Mouse (Mus musculus) bone marrow macrophage, adult 2 months (primary cell): ENCODE measurements around the gene Acvr2b. TPM values are rescaled to one million over a fixed set of nuclear protein-coding genes. Genes with fewer than 3 reads are reported as not detected.

Source experiments
- H3K27ac ChIP-seq: 2 replicates; pipeline ENCODE4 v1.5.1; 2012; ENCODE audit warnings: low read depth, low read length; ENCODE audit not compliant: insufficient read depth
- H3K4me1 ChIP-seq: 2 replicates; pipeline ENCODE4 v1.6.1; 2012; ENCODE audit warnings: low read length; ENCODE audit not compliant: control insufficient read depth, insufficient read depth
- H3K4me3 ChIP-seq: 2 replicates; pipeline ENCODE4 v1.5.1; 2012; ENCODE audit warnings: mild to moderate bottlenecking, low read length, moderate library complexity; ENCODE audit not compliant: insufficient read depth
- CTCF ChIP-seq: IDR thresholded peaks from 2 replicates; pipeline ENCODE4 v1.5.1; 2012; ENCODE audit warnings: low read depth, mild to moderate bottlenecking, low read length, moderate library complexity
- POLR2A ChIP-seq: IDR thresholded peaks from 2 replicates; pipeline ENCODE4 v1.6.1; 2012; ENCODE audit warnings: mild to moderate bottlenecking, low read depth, low read length, borderline replicate concordance
- polyA plus RNA-seq: library from polyadenylated mRNA; stranded (reverse); fragments of >200 nt; gene quantifications from 2 replicates; pipeline ENCODE4 v1.2.4, GENCODE M21; 2012; ENCODE audit not compliant: missing spikeins, insufficient read depth, insufficient read length

Gene Acvr2b
- polyA plus RNA-seq, 1 experiment: 5.1 TPM

DNA sequence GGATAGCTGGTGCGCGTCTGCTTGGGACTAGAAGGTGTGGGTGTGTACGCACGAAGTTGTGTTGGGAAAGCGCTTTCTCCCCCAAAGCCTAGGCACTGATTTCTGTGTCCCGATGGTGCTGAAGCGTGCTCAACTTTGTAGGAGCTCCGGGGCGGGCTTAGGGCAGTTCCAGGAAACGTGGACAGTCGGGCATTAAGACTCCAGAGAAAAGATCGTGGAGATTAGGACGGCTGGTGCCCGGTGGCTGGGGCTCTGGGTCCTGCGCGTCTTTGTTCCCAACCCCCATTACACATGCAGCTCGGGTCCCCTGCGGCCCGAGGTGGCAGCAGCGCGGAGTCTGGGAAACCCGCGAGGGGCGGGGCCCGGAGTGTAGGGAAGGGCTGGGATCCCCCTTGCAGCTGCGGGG lies 1.3 kb downstream of the Acvr2b start:
- H3K4me1 ChIP-seq: peaks cover 8% of the 10 kb centered on the region
- peak overlapping the region; percentile 91 for H3K4me3 ChIP-seq
- no peak overlapping the region for H3K27ac ChIP-seq
- TF ChIP-seq CTCF: no peak
- no peak for TF ChIP-seq POLR2A

DNA sequence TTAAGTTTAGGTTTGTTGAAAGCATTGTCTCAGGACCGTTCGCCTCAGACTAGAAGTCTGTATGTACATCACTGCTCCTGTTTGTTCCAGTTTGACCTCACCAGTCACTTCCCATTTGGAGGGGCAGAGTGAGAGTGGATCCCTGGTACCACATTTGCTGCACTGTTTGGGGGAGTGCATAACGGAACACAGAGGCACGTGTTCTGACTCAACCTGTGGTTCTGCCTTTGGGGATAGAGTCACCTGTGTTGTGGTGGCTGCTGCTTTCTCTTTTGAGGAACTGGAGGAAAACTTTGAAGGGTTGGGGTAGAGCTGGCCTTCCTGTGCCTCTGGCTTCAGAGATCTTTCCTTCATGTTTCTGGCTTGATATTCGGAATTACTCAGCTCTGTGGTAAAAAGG lies 2.2 kb downstream of the Acvr2b start:
- no peak for TF ChIP-seq CTCF
- no peak for TF ChIP-seq POLR2A
- Histone ChIP-seq H3K4me1 (peaks cover 8% of the 10 kb centered on the region), H3K27ac (no peak overlapping the region), H3K4me3 (peak overlapping the region; percentile 91; the same call in 1 of the 2 replicates)

DNA sequence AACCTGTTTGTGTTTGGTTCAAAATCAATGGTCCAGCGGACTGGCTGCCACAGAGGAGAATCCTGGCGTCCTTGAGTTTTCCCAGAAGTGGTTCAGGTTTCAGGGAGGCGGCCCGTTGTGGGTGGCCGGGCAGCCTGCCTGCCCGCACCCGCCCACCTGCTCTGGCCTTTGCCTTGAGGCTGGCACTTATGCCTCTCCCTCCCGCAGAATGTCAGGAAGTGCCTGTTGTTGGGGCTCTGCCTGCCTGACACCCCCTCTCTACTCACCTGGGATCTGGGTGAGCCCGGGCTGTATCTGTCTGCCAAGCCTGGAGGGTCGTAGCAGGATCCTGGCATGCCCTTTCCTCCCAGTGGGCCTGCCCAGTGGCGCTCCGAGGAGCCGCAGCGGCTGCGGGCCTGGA lies 6.0 kb downstream of the Acvr2b start:
- Histone ChIP-seq H3K27ac (no peak overlapping the region), H3K4me3 (no peak overlapping the region), H3K4me1 (peaks cover 5% of the 10 kb centered on the region; the same call in 1 of the 2 replicates)
- TF ChIP-seq CTCF (no peak), POLR2A (no peak)

DNA sequence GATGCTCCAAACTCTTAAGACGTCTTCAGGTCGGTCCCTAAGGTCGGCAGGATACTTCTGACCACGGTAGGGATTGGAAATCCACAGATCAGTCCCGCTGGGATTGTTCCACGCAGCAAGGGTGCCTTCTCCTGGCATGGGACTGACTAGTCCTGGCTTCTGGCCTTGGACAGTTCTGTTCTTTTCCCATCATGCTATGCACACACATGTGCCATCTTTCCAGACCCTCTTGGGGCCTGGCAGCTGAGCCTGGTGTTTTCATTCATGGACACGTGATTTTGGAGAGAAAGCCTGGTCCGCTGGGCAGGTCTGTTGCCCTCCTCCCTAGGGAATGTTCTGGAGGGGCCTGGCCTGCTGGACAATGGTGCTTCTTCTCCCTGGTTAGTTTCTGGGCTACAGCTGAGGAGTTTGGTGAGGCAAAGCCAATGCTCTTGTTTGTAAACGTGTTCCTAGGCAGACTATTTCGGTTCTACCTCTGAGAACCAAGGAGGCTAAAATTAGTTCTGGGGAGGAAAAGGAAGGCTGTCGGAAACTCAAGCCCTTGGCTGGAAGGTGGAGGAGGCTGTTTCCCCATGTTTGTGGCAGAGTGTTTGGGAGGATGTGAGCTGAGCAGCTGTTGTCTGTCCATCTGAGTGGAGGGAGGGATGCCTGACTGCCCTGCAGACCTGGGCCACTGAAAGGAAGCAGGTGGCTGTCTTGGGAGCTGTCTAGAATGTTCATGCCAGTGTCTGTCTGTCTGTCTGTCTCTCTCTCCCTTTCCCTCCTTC lies 7.2 kb downstream of the Acvr2b start:
- H3K4me1 ChIP-seq: peaks cover 2% of the 10 kb centered on the region; the same call in 1 of the 2 replicates
- TF ChIP-seq POLR2A (no peak), CTCF (no peak)
- H3K27ac ChIP-seq: no peak overlapping the region
- H3K4me3 ChIP-seq: no peak overlapping the region

DNA sequence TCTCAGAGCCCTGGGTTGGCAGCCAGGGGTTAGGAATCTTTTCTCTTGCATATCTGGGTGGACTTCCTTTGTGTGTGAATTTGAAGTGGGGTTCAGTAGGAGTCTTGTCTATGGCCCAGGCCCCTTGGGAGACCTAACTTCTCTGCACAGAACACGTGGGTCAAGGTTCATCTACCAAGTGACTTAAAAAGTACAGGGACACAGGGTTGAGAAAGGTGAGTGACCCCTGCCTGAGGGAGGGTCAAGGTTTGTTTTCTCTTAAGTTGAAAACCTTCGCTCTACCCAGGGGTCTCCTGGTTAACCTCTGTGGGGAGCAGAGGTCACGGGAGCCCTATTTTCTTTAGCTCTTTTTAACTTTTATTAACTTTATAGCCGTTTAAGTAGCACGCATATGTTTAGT lies 7.9 kb downstream of the Acvr2b start:
- TF ChIP-seq CTCF: no peak
- TF ChIP-seq POLR2A: no peak
- Histone ChIP-seq H3K4me1 (no peaks in the 10 kb centered on the region), H3K4me3 (no peak overlapping the region), H3K27ac (no peak overlapping the region)

DNA sequence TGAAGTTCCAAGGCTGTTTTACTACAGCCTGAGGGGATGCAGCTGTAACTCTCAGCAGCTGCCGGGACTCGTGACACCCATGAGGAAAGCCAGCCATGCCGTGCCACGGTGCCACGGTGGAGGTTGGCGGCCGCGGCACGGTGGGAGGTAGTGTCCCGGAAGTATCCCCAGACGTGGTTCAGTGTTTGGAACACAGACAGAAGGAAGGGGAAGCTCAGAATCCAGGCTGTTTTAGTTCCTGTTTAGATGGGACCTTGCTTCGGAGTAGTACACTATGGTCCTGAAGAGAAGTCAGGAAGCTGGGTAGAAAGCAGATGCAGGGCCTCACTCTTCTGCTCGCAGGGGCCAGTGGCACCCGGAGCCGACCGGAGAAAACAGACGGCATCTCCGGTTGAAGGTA lies 16.1 kb downstream of the Acvr2b start:
- Histone ChIP-seq H3K27ac (peak overlapping the region; percentile 84), H3K4me1 (peaks cover 20% of the 10 kb centered on the region), H3K4me3 (peak overlapping the region; percentile 21)
- TF ChIP-seq POLR2A: no peak
- no peak for TF ChIP-seq CTCF

DNA sequence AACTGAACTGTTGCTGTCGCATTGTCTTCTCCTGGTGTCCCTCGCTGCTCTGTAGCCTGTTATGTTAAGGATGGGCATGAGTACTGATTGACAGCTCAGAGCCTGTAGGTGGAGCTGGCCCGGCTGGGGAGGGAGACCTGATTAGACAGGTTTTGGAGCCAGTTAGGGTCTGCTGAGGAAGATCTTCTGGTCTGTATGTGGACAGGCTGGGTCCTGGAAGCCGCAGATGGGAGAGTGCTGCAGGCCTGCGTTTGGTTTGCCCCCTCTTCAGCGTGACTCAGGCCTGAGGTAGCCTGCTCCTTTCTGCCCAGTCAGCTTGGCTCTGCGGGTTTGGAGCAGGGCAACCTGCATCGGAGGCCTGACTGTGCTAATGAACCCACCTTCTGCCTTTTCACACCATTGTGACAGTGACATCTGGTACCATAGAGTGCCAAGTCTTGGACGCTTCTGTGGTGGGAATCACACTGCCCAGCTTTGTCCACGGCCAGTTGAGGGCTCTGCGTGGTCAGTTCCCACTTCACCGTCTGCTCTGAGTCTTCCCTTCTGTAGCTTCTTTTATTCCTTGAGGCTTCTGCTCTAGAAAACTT lies 18.0 kb downstream of the Acvr2b start:
- peaks cover 31% of the 10 kb centered on the region for H3K4me1 ChIP-seq
- TF ChIP-seq CTCF: no peak
- no peak for TF ChIP-seq POLR2A
- no peak overlapping the region for H3K4me3 ChIP-seq
- H3K27ac ChIP-seq: no peak overlapping the region

DNA sequence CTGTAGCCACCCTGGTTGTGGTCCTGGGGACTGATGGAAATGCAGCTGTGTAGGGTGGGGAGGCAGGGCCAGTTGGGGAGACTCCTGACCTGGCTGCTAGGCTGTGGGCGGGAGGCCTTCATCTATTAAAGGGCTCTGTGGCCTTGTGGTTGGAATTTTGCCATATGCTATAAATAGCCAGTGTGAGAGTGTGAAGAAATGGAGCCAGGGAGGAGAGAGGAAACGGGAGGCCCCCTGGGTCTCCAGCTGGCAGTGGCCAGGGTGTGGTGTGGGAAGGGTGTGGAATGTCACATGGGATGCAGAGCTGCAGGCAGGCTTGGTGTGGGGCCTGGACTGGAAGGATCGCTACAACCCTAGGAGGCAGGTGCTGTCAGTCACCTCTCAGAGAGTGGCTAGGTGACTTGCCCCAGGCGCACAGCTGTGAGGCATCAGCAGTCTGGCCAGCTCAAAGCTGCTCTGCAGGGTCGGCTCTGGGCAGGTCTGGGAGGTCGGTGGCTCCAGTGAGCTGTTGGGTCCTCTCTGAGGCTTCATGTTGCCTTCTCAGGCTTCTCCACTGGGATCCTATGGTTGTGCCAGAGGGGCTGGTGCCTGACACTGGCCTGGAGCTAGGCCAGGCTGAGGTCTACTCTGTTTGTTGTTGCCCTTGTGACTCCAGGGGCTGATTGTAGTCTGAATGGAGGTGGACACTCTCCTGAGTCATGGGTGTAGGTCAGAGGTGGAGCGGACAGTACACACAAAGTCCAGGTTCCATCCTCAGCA lies 23.5 kb downstream of the Acvr2b start:
- Histone ChIP-seq H3K4me1 (peaks cover 28% of the 10 kb centered on the region), H3K27ac (peak overlapping the region; percentile 21), H3K4me3 (no peak overlapping the region)
- TF ChIP-seq POLR2A (no peak), CTCF (no peak)

DNA sequence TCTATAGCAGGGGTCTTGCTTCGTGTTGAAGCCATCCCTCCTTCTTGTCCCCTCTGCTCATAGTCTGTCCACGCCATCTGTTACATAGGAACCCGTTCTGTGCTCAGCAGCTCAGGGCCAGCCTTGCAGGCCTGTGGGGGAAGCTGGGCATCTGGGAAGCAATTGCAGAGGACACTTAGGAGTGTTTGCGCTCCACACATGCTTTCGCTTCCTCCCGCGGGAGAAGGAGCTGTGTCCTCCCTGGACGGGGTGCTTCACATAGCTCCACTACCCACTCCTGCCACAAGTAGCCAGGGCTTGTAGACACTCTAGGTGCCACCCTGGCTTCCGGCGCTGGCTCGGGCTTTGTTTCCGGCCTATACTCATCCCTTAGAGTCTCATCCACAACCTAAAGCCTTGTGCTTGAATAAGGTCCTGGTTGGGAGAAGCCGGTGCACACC lies 24.1 kb downstream of the Acvr2b start:
- peaks cover 28% of the 10 kb centered on the region for H3K4me1 ChIP-seq
- H3K27ac ChIP-seq: peak overlapping the region; percentile 21
- H3K4me3 ChIP-seq: no peak overlapping the region
- TF ChIP-seq CTCF (no peak), POLR2A (no peak)

DNA sequence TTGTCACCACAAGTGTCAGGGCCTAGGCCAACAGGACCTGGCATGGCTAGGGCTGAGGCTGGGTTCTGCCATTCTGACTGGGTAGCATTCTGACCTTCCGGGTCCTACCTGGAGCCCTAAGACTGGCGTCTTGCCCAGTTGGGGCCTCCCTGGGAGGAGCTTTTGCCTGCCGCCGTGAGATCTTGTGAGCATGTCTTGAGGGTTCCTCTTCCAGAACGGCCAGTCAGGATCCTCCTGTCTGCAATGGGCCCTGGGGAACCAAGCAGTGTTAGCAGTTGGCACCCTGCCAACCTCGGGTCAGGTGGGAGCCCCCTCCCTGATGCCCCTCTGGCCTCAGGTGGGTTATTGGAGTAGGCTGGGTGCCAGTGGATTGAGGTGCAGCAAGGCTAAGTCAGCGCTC lies 24.6 kb downstream of the Acvr2b start:
- Histone ChIP-seq H3K4me3 (no peak overlapping the region), H3K4me1 (peaks cover 28% of the 10 kb centered on the region), H3K27ac (no peak overlapping the region)
- no peak for TF ChIP-seq CTCF
- TF ChIP-seq POLR2A: no peak

DNA sequence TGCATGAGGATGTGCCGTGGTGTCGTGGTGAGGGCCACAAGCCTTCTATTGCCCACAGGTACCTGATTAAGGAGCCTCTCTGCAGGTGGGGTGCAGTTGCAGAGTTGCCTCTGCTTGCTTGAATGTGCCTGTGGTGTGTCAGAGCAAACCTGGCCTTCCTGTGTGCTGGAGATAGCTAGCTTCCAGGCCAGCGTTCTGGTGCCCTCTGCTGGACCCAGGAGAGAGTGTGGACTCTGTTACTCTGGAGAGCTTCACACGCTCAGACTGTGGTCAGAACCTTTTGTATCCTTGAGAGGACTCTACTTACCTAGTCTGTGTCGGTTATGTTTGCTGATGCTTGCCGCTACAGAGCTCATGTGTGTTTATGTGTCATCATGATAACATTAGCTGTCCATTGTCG lies 28.4 kb downstream of the Acvr2b start:
- Histone ChIP-seq H3K4me1 (peaks cover 19% of the 10 kb centered on the region), H3K4me3 (no peak overlapping the region), H3K27ac (no peak overlapping the region)
- TF ChIP-seq POLR2A (no peak), CTCF (peak; percentile 76)
